ENCODE assay signal across 11 mouse cellular contexts in genomic region chr5:110143007-110143406, GRCm38 (mm10). TPM values are rescaled to one million over a fixed set of nuclear protein-coding genes. Genes with fewer than 3 reads are reported as not detected.
DNase-seq lines count a peak whose midpoint lies in the region; ATAC-seq and TF ChIP-seq lines count a peak whose summit lies in the region.
"Had no signal": no experiment of that assay in that cellular context is flagged by ENCODE, and none has a peak within 500 bp of the region (broad histone marks: within the 10 kb centered on the region; RNA-seq: fewer than 3 reads in every experiment).

No protein-coding gene starts in this region.

- peak; percentile 22; the same call in 1 of the 2 replicates for TF ChIP-seq CTCF in cortical plate, adult 2 months (IDR thresholded peaks at IDR 0.05; ENCODE audit: extremely low read depth, insufficient read depth, low read length)

- H3K4me1 ChIP-seq in cortical plate, adult 2 months (ENCODE audit: control insufficient read depth, insufficient read depth, low read length): 0 out of 2 replicates have a peak, but pooled peaks cover 1% of the 10 kb centered on the region

- H3K4me3 ChIP-seq in cortical plate, adult 2 months (ENCODE audit: insufficient read depth, low read length): no peak overlapping the region
- H3K4me3 ChIP-seq: megakaryocyte, embryonic 14.5 days had no signal

- ATAC-seq in CD4-positive, CD25-positive, alpha-beta regulatory T cell, adult 4 months: no peak

- no peak overlapping the region for H3K27ac ChIP-seq in cortical plate, adult 2 months (ENCODE audit: insufficient read depth, low read length)

- DNase-seq in CD4-positive, CD25-positive, alpha-beta regulatory T cell, adult 2 months (ENCODE audit: low read depth, low spot score): peak; percentile 33
- DNase-seq in kidney, postnatal 36 days: peak; percentile 7 to 17
- no peak for DNase-seq in kidney, adult 11 months
- DNase-seq in retina, postnatal 1 day: peak; percentile 12
- no peak for DNase-seq in layer of hippocampus, postnatal 10 days (ENCODE audit: low spot score in 2 of 2)
- DNase-seq in testis, postnatal 14 days (ENCODE audit: low spot score): no peak
- DNase-seq: layer of hippocampus, postnatal 36 days had no signal

- no peak for TF ChIP-seq POLR2A in cortical plate, adult 2 months (IDR thresholded peaks at IDR 0.05; ENCODE audit: extremely low read depth, insufficient read depth, low read length)

RNA-seq across cellular contexts. Expression of gene Chfr, which starts 7.4 kb away (rescaled TPM):
- polyA plus RNA-seq in CD4-positive, CD25-positive, alpha-beta regulatory T cell, adult 4 months (2017; shearing (Covaris generic)): 10 to 100 TPM; 51.4 to 68.2 TPM
- polyA plus RNA-seq in cortical plate, adult 2 months (2012; rRNA removed): 76.7 and 93.4 TPM in 2 replicates
- total RNA-seq in layer of hippocampus, postnatal 10 days (2021): 10 to 100 TPM; 74.0 to 76.0 TPM

RNA-seq across cellular contexts. Expression of gene Zfp605, which starts 33.1 kb away (rescaled TPM):
- 1 to 10 TPM; 4.0 to 4.5 TPM for polyA plus RNA-seq in CD4-positive, CD25-positive, alpha-beta regulatory T cell, adult 4 months (2017; shearing (Covaris generic))
- 6.8 and 6.9 TPM in 2 replicates for polyA plus RNA-seq in cortical plate, adult 2 months (2012; rRNA removed)
- 10 to 100 TPM; 16.1 to 16.8 TPM for total RNA-seq in layer of hippocampus, postnatal 10 days (2021)

RNA-seq across cellular contexts. Expression of gene Golga3, which starts 33.5 kb away (rescaled TPM):
- polyA plus RNA-seq in CD4-positive, CD25-positive, alpha-beta regulatory T cell, adult 4 months (2017; shearing (Covaris generic)): 10 to 100 TPM; 19.7 to 37.2 TPM
- 19.6 and 20.6 TPM in 2 replicates for polyA plus RNA-seq in cortical plate, adult 2 months (2012; rRNA removed)
- total RNA-seq in layer of hippocampus, postnatal 10 days (2021): 10 to 100 TPM; 43.7 to 47.6 TPM

RNA-seq across cellular contexts. Expression of gene Gtpbp6, which starts 35.0 kb away (rescaled TPM):
- polyA plus RNA-seq in CD4-positive, CD25-positive, alpha-beta regulatory T cell, adult 4 months (2017; shearing (Covaris generic)): 10 to 100 TPM; 10.9 to 18.3 TPM
- 155 and 164 TPM in 2 replicates for polyA plus RNA-seq in cortical plate, adult 2 months (2012; rRNA removed)
- total RNA-seq in layer of hippocampus, postnatal 10 days (2021): 10 to 100 TPM; 83.7 to 98.9 TPM

RNA-seq across cellular contexts. Expression of gene Plcxd1, which starts 43.2 kb away (rescaled TPM):
- polyA plus RNA-seq in CD4-positive, CD25-positive, alpha-beta regulatory T cell, adult 4 months (2017; shearing (Covaris generic)): 1 to 10 TPM in 1 of 2 experiments, under 1 TPM in 1; 0.89 to 2.3 TPM
- polyA plus RNA-seq in cortical plate, adult 2 months (2012; rRNA removed): 18.6 and 20.3 TPM in 2 replicates
- total RNA-seq in layer of hippocampus, postnatal 10 days (2021): 1 to 10 TPM; 3.3 to 4.6 TPM
- total RNA-seq: gastrocnemius, postnatal 25 days had no signal

Comparison
In these comparisons a context has a peak if more than half of its experiments do, and no peak if none do; other contexts are left out.
1. DNase-seq: peak in CD4-positive, CD25-positive, alpha-beta regulatory T cell, adult 2 months (single experiment), kidney, postnatal 36 days (2 of 2) and retina, postnatal 1 day (single experiment); none in kidney, adult 11 months (single experiment), layer of hippocampus, postnatal 10 days (0 of 2) and testis, postnatal 14 days (single experiment).